Mouse (Mus musculus) G1E (cell line): ENCODE measurements around the gene Bicral. TPM values are rescaled to one million over a fixed set of nuclear protein-coding genes. Genes with fewer than 3 reads are reported as not detected.
A peak's percentile ranks its signal among the peaks of the same experiment; 100 is the strongest.

Experiments used
- ATAC-seq: 2 replicates; pipeline ENCODE4 v1.8.0; 2016; ENCODE audit warnings: mild to moderate bottlenecking; ENCODE audit not compliant: insufficient number of reproducible peaks, poor library complexity, low FRiP score, severe bottlenecking; ENCODE audit errors: extremely low read depth
- DNase-seq: peaks from one replicate; pipeline ENCODE4 v3.0.0; 2012; ENCODE audit warnings: low spot score
- H3K27me3 ChIP-seq: 2 replicates; pipeline ENCODE4 v1.6.1; 2012; ENCODE audit warnings: mild to moderate bottlenecking, low read length, inconsistent platforms; ENCODE audit not compliant: insufficient read depth
- H3K36me3 ChIP-seq: replicated peaks from 2 replicates; pipeline ENCODE3; 2012; ENCODE audit warnings: mild to moderate bottlenecking, inconsistent platforms
- H3K4me1 ChIP-seq: 2 replicates; pipeline ENCODE4 v1.6.1; 2012; ENCODE audit warnings: low read depth, low read length, inconsistent platforms, mixed read lengths; ENCODE audit not compliant: insufficient read depth
- H3K4me3 ChIP-seq: 2 replicates; pipeline ENCODE4 v1.5.1; 2012; ENCODE audit warnings: low read depth, mild to moderate bottlenecking, inconsistent platforms, low read length, moderate library complexity, mixed read lengths
- H3K9me3 ChIP-seq: replicated peaks from 2 replicates; pipeline ENCODE4 v1.6.1; 2012; ENCODE audit warnings: inconsistent platforms
- CTCF ChIP-seq: IDR thresholded peaks from 2 replicates; pipeline ENCODE4 v1.5.1; 2012; ENCODE audit warnings: low read depth, low read length, inconsistent platforms, mixed read lengths
- GATA1 ChIP-seq: IDR thresholded peaks from 2 replicates; pipeline ENCODE4 v1.6.1; 2012; ENCODE audit warnings: borderline replicate concordance, low read length, inconsistent platforms, mixed read lengths
- GATA2 ChIP-seq: IDR thresholded peaks from 2 replicates; pipeline ENCODE4 v1.6.1; 2012; ENCODE audit warnings: low read depth, low read length, inconsistent platforms, borderline replicate concordance
- POLR2AphosphoS5 ChIP-seq: IDR thresholded peaks from 2 replicates; pipeline ENCODE4 v1.6.1; 2012; ENCODE audit warnings: low read depth, low read length, inconsistent platforms; ENCODE audit not compliant: insufficient replicate concordance
- TAL1 ChIP-seq: conservative IDR thresholded peaks from 2 replicates; pipeline ENCODE4 v1.6.1; 2012; ENCODE audit warnings: low read depth, low read length, inconsistent platforms, mixed read lengths
- polyA plus RNA-seq: library from polyadenylated mRNA; stranded (reverse); fragments of >175 nt; gene quantifications from 2 replicates; pipeline ENCODE4 v1.2.3, GENCODE M21; 2012
- total RNA-seq, 2 experiments: library from RNA; stranded (forward) in 1 of 2; stranded (reverse) in 1 of 2; fragments of 200-1000 nt in 1 of 2; fragments of >200 nt in 1 of 2; fragmentation: Nextera tagmentation in 1 of 2; gene quantifications; 2 replicates each; pipeline ENCODE4 v1.2.3; 2014 to 2017

Gene Bicral
- total and polyA plus RNA-seq, 3 experiments, result 12.9 to 34.4 (median 13.4) TPM

GRCm38 (mm10) chr17:46775070-46775469 lies 83.2 kb downstream of the Bicral start:
- no peaks in the 10 kb centered on the region for H3K27me3 ChIP-seq
- DNase-seq (no peak), ATAC-seq (no peak)
- peaks cover 62% of the 10 kb centered on the region for H3K36me3 ChIP-seq
- TF ChIP-seq GATA1, result no peak
- TF ChIP-seq TAL1, result no peak
- no peak for TF ChIP-seq CTCF
- TF ChIP-seq GATA2, result no peak
- no peak for TF ChIP-seq POLR2AphosphoS5
- no peaks in the 10 kb centered on the region for H3K9me3 ChIP-seq
- no peak overlapping the region for H3K4me3 ChIP-seq
- H3K4me1 ChIP-seq, result peaks cover 60% of the 10 kb centered on the region

- no peak for ATAC-seq
- H3K4me3 ChIP-seq, result peak overlapping the region; percentile 28; the same call in 1 of the 2 replicates
- peaks cover 52% of the 10 kb centered on the region for H3K36me3 ChIP-seq
Measured at GRCm38 (mm10) chr17:46774131-46774472, 84.2 kb downstream of the Bicral start.

GRCm38 (mm10) chr17:46773278-46774130 lies 84.8 kb downstream of the Bicral start:
- H3K4me3 ChIP-seq, result peak overlapping the region; percentile 99
- TF ChIP-seq POLR2AphosphoS5 (peak; percentile 11; the same call in 1 of the 2 replicates), GATA1 (no peak)
- H3K27me3 ChIP-seq, result no peaks in the 10 kb centered on the region
- H3K36me3 ChIP-seq, result peaks cover 46% of the 10 kb centered on the region
- ATAC-seq (no peak), DNase-seq (peak; percentile 30)
- no peaks in the 10 kb centered on the region for H3K9me3 ChIP-seq
- H3K4me1 ChIP-seq, result peaks cover 47% of the 10 kb centered on the region

More at GRCm38 (mm10) chr17:46774131-46774472, 84.2 kb downstream of the Bicral start:
- TF ChIP-seq POLR2AphosphoS5 (no peak), CTCF (no peak), GATA2 (no peak), GATA1 (no peak), TAL1 (no peak)
- no peaks in the 10 kb centered on the region for H3K9me3 ChIP-seq
- DNase-seq, result no peak
- H3K27me3 ChIP-seq, result no peaks in the 10 kb centered on the region
- H3K4me1 ChIP-seq, result peaks cover 51% of the 10 kb centered on the region

- Histone ChIP-seq H3K9me3 (no peaks in the 10 kb centered on the region), H3K27me3 (peaks cover 4% of the 10 kb centered on the region; the same call in 1 of the 2 replicates), H3K4me1 (peaks cover 51% of the 10 kb centered on the region), H3K4me3 (peak within 1 kb of the TSS; percentile 99), H3K36me3 (peaks cover 37% of the 10 kb centered on the region)
- ATAC-seq, result peak; percentile 75
- TF ChIP-seq GATA2 (no peak), TAL1 (no peak), POLR2AphosphoS5 (0 out of 2 replicates have a peak, but pooled peaks have one; percentile 78), GATA1 (no peak), CTCF (no peak)
- DNase-seq, result peak; percentile 96
Measured at GRCm38 (mm10) chr17:46772404-46773277, 85.6 kb downstream of the Bicral start, which contains the start of gene 2310039H08Rik. Gene 2310039H08Rik (plus strand): TSS chr17:46772635.

- Histone ChIP-seq H3K4me3 (peak overlapping the region; percentile 99), H3K4me1 (peaks cover 51% of the 10 kb centered on the region), H3K27me3 (peaks cover 4% of the 10 kb centered on the region; the same call in 1 of the 2 replicates), H3K36me3 (peaks cover 31% of the 10 kb centered on the region), H3K9me3 (no peaks in the 10 kb centered on the region)
- ATAC-seq (no peak), DNase-seq (no peak)
- no peak for TF ChIP-seq CTCF
- no peak for TF ChIP-seq GATA2
- no peak for TF ChIP-seq GATA1
- TF ChIP-seq POLR2AphosphoS5, result no peak
- TF ChIP-seq TAL1, result no peak
Measured at GRCm38 (mm10) chr17:46772038-46772403, 86.3 kb downstream of the Bicral start.

GRCm38 (mm10) chr17:46771616-46772015 lies 86.7 kb downstream of the Bicral start:
- peaks cover 28% of the 10 kb centered on the region for H3K36me3 ChIP-seq
- H3K4me3 ChIP-seq, result peak overlapping the region; percentile 99; the same call in 1 of the 2 replicates
- peaks cover 4% of the 10 kb centered on the region; the same call in 1 of the 2 replicates for H3K27me3 ChIP-seq
- TF ChIP-seq CTCF (no peak), TAL1 (no peak), GATA2 (no peak), GATA1 (no peak), POLR2AphosphoS5 (no peak)
- DNase-seq (no peak), ATAC-seq (no peak)
- no peaks in the 10 kb centered on the region for H3K9me3 ChIP-seq
- H3K4me1 ChIP-seq, result peaks cover 51% of the 10 kb centered on the region
